Mouse (Mus musculus): ENCODE measurements around the gene Slc16a14. TPM values are rescaled to one million over a fixed set of nuclear protein-coding genes. Genes with fewer than 3 reads are reported as not detected.
"Not testable (repeated sequence)": the region's sequence is repeated elsewhere in the genome, so short reads cannot be mapped to it uniquely, and the experiment has no call there.

The Slc16a14 gene
- not detected for total RNA-seq (2021)
- long read RNA-seq, experiment 1, result 0 reads
- long read RNA-seq, experiment 2, result 0 reads

DNA sequence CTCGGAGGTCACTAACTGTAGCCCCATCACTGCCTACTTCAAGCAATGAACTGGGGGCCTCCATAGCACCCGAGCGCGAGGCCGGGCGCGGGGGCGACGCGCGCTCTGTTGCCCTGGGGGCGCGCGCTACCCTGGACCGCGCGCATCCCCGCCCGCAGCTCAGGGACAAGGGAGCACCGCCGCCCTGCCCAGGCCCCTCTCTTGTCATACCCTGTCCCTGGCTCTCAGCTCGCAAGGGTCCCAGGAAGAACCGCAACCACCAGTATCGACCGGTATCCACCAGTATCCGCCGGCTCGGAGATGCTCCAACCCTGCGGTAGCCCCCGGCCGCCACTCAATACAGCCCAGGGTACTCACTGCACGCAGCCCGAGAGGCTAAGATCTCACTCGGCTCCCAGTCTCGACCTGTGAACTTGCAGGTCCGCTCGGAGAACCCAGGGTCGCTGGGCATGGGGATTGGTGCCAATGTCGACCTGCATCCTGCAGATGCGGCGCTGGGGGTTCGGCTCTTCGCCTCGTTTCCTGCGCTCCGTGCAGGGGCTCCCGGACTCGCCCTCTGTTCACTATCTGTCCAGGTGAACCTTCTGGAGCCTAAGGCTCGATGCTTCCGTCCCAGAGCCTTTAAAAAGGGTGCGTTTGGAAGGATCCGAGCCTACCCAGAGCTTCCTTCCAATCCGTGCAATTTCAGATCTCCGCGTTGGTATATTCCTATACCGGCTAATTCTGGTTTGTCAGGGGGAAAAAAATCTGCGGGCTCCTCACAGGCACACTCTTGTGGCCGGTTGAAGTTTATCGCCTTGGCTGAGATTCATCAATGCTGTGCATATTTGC, at the start of gene Slc16a14:
Gene Slc16a14, minus strand, starts transcription at position 632 of the 831 bp plus-strand sequence.
- DNase-seq, result peak; percentile 13

- not testable (repeated sequence) for DNase-seq
These were observed 26.8 kb upstream of the Slc16a14 start for GRCm38 (mm10) chr1:84961779-84962178.

DNA sequence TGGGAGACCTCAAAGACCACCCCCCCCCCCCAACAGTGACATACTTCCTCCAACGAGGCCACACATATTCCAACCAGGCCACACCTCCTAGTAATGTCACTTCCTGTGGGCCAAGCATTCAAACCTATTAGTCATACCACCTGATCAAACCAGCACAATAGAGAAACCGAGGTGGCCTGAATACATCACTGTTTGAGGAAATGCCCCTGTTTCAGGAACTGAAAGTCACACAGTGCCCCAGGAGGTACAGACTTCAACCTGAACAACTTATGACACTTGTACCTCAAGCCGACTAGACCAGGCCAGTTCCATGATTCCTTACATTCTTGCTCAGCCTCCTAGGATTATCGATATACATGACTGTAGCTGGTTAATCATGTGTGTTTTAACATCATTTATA, 22.8 kb upstream of the Slc16a14 start:
- not testable (repeated sequence) for DNase-seq

- DNase-seq, result not testable (repeated sequence)
These were observed 21.8 kb upstream of the Slc16a14 start for GRCm38 (mm10) chr1:84956771-84957170.

DNA sequence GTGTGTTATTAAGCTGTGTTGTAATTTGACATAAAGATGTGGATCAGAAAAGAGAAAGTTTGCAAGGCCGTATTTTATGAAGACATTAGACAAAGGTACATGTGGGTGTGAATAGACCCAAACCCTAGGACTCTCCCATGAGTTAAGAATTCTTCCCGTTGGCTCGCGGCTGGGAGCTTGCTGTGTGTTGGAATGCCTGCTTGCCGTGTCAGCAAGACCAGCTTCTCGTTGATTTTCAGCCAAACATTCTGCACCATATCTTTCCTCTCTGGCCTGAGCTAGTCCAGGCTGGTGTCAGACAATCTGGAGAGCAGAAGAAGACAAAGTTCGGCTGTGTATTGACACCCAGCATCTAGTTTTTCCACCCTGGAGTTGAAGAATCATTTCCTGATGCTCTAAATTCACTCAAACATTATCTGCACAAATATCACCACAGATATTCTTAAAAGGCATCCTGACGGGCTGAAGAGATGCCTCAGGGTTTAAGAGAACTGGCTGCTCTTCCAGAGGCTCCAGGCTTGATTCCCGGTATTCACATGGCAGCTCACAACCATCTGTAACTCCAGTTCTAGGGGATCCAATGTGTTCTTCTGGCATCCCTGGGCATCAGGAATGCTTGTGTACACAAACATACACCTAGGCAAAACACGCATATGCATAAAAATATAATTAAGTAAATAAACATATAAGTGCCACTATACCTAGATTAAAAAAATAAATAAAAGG, 17.7 kb upstream of the Slc16a14 start:
- no peak for DNase-seq

DNA sequence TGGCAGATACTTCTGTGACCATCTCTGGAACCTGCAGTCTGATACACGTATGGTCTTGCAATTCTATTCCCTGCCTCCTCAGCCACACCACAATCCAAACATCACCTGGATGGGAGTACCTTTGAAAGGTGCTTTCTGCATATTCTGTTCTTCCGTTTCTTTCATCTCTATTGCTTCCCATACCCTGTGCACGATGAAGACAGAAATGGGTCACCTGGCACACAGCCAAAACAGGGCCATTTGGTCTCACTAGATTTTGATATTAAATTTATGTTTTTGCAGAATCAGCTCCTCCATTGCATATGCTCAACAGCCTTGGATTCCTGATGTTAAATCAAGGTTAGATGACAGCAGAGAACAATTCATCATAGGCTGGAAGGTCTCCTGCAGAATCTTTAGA, 16.6 kb upstream of the Slc16a14 start:
- no peak for DNase-seq

- no peak for DNase-seq
These were observed 12.5 kb upstream of the Slc16a14 start for GRCm38 (mm10) chr1:84947390-84947789.

- no peak for DNase-seq
These were observed 11.0 kb upstream of the Slc16a14 start for GRCm38 (mm10) chr1:84945950-84946349.

DNA sequence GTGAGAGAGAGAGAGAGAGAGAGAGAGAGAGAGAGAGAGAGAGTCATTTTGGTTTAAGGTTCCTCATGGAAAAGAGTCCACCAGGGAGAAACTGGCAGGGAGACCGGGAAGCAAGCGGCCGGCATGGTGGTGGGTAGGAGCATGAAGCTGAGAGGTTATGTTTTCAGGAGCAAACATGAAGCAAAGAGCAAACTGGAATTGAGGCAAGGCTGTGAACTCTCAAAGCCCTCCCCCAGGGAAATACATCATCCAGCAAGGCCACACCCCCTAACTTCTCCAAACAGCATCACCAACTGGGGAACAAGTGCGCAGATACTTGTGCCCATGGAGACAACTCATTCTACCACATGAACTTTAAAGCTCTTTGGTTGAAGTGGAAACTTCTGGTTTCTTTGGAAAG, 8.6 kb upstream of the Slc16a14 start:
- no peak for DNase-seq

- no peak for DNase-seq
These were observed 7.7 kb upstream of the Slc16a14 start for GRCm38 (mm10) chr1:84942666-84943065.

GRCm38 (mm10) chr1:84940322-84940721, 5.4 kb upstream of the Slc16a14 start:
- DNase-seq, result no peak

- no peak for DNase-seq
These were observed 4.5 kb upstream of the Slc16a14 start for GRCm38 (mm10) chr1:84939466-84939865.

DNA sequence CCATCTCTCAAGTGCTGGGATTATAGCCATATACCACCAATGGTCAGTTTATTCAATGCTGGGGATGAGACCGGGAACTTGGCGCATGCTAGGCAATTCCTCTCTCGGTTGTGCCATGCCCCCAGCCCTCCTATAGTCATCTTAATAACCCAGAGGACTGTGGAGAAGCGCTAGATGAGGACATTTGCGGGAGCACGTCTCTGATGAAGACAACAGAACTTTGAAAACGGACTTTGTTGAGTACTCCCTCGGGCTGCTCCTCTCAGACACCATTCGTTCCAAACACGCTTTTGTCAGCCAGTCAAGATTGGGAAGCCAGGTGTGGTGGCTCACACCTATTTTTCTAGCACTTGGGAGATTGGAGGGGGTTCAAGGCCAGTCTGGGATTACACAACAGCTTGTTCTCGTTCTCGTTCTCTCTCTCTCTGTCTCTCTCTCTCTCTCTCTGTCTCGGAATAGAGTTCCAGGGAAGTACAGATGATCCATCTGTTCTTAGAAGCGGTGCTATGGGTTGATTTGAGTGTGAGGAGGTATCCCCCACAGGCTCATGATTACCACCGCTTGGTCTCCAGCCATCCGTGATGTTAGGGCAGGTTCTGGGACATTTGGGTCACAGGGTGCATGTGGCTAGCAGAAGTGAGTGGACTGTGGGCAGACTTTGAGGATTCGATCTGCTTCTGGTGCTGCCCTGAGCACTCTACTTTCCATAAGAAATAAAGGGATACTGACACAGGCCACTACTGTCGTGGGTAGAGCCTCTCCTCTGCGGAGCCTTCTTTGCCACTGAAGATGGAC, 2.0 kb upstream of the Slc16a14 start:
- no peak for DNase-seq

GRCm38 (mm10) chr1:84935668-84936067, 734 bp upstream of the Slc16a14 start:
- no peak for DNase-seq

DNA sequence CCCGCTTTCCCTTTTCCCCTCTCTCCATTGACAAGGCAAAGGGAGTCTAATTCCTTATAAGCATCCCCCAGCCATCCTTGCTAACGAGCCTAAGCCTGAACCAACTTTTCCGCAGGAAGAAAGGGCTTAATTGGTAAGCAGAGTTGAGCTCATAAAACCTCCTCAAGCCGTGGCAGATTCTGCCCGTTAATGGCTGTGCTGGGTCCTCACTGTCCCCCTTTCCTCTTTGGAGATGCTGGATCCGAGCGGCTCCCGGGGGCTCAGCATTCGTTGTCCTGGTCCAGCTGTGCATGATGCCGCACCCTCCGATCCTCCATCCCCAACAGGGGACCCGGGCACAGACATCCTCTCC, 807 bp downstream of the Slc16a14 start:
- no peak for DNase-seq

DNA sequence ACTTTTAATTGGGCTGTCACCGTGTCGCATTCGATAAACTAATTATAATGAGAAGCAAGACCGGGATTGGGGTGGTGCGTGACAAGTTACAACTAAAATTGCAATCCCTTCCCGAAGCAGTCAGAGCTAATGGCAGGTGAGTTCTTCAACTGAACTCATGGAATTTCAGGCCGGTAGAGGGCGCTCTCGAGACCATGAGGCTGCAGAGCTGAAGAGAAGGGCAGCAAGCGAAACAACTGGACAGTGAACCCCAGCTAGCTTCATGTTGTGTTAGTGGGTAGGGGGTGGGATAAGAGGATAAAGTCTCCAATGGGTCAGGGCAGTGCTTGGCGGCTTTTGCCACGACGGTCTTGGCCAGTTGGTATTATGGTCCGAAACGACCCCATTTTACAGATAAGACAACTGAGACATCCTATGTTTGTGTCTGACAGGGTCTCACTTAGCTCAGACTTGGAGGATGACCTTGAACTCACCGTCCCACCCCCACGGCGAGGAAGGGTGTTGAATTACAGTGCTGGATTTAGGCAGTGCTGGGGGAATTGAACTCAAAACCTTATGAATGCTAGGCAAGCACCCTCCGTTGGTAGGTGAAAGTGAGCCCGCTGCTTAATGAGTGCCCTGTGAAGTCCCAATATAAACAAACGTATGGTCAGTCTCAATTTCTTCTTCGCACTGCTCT, 1.3 kb downstream of the Slc16a14 start:
- DNase-seq, result peak; percentile 73

DNA sequence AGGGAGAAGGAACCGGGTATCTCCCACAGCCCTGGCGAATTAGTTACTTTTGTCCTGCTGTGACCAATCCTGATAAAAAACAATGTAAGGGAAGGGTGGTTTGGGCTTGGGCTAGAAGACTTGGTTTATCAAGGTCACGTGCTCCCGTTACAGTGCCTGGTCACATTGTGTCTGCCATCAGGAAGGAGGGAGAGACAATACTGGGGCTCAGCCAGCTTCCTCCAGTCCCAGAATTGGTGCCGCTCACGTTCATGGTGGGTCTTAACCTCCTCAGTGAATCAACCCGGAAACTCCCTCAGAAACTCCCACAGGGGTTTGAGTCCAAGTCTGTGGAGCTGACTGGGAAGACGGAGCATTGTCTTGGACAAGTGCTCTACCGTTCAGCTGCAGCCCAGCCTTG, 9.3 kb downstream of the Slc16a14 start:
- no peak for DNase-seq

GRCm38 (mm10) chr1:84924134-84924533, 10.8 kb downstream of the Slc16a14 start:
- no peak for DNase-seq

DNA sequence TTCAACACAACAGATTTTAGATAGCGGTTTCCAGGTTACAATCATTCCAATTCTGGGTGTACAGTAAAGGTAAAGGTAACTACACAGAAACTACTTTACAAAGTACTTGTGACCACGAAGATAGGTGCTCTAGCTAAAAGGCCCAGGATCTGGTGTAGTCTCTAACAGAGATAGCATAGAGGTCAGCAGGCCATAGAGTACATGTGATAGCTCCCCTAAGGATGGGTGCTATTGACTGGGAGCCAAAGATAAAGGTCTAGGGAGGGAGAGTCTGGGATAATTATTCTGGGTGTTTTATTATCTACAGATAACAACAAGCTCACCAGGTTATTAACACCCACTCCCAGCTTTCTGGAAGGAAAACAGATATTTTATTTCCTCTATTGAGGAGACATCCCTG, 11.5 kb downstream of the Slc16a14 start:
- DNase-seq, result no peak

DNA sequence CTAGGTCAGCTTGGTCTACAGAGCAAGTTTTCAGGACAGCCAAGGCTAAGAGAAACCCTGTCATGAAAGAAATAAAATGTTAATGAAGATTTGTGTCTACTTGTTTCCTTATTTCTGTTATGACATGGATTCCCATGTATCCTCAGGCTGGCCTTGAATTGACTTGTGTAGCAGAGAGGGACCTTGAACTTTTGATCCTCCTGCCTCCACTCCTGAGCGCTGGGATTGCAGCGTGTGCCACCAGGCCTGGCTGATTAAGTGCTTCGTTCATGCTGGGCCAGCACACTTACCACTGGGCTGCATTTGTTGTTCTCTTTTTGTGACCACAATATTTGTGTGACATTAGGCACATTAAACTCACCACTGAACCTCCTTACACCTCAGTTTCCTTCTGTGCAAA, 16.1 kb downstream of the Slc16a14 start:
- no peak for DNase-seq

DNA sequence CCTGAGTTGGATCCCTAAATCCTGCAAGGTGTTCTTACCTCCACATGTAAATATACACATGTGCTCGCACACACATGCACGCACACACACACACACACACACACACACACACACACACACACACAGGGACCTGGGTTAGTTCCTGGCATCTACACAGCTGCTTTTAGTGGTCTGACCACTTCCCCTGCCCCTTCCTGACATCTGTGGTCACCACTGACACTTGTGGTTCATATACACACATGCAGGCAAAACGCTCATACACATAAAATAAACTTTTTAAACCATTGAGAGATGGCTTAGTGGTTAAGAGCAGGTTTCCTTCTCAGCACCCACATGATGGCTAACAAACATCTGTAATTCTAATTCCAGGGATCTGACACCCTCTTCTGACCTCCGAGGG, 19.9 kb downstream of the Slc16a14 start:
- no peak for DNase-seq

- no peak for DNase-seq
These were observed 22.4 kb downstream of the Slc16a14 start for GRCm38 (mm10) chr1:84912571-84912970.
